Mouse (Mus musculus) embryonic facial prominence, embryonic 15.5 days (tissue): ENCODE data around the gene Clip3. TPM values are rescaled to one million over a fixed set of nuclear protein-coding genes. Genes with fewer than 3 reads are reported as not detected.

Experiments
- ATAC-seq: fragments of 200-750 bp; cut with Nextera tagmentation; 2 replicates; pipeline ENCODE4 v1.8.0; 2017; ENCODE audit warnings: low read depth, moderate TSS enrichment; ENCODE audit not compliant: insufficient number of reproducible peaks, low FRiP score, low TSS enrichment
- H3K27ac ChIP-seq: fragments of 300-500 bp; sonication (generic); replicated peaks from 2 replicates; pipeline ENCODE4 v1.5.1; 2015; ENCODE audit warnings: mild to moderate bottlenecking, inconsistent platforms
- H3K27me3 ChIP-seq: fragments of 300-500 bp; sonication (generic); 2 replicates; pipeline ENCODE4 v1.6.1; 2015; ENCODE audit warnings: inconsistent platforms
- H3K36me3 ChIP-seq: fragments of 300-500 bp; sonication (generic); 2 replicates; pipeline ENCODE4 v1.6.1; 2015; ENCODE audit warnings: mild to moderate bottlenecking, inconsistent platforms
- H3K4me1 ChIP-seq: fragments of 300-500 bp; sonication (generic); 2 replicates; pipeline ENCODE4 v1.6.1; 2015; ENCODE audit warnings: inconsistent platforms
- H3K4me2 ChIP-seq: fragments of 300-500 bp; sonication (generic); replicated peaks from 2 replicates; pipeline ENCODE4 v1.6.1; 2015; ENCODE audit warnings: mild to moderate bottlenecking, inconsistent platforms
- H3K4me3 ChIP-seq: fragments of 300-500 bp; sonication (generic); replicated peaks from 2 replicates; pipeline ENCODE4 v1.5.1; 2015; ENCODE audit warnings: mild to moderate bottlenecking, inconsistent platforms
- H3K9ac ChIP-seq: fragments of 300-500 bp; sonication (generic); 2 replicates; pipeline ENCODE4 v1.6.1; 2015; ENCODE audit warnings: inconsistent platforms
- H3K9me3 ChIP-seq: fragments of 300-500 bp; sonication (generic); replicated peaks from 2 replicates; pipeline ENCODE4 v1.6.1; 2016; ENCODE audit warnings: inconsistent platforms
- WGBS: fragments of 180-500 bp; shearing (Covaris S2); methylation state at CpG from one replicate; pipeline ENCODE4 v1.1.7; 2015; 5-methylcytosine and 5-hydroxymethylcytosine counted together
- polyA plus RNA-seq: library from polyadenylated mRNA; unstranded; fragments of >200 nt; fragmentation: Nextera tagmentation; extraction: Ambion mirVana; gene quantifications from 2 replicates; pipeline ENCODE4 v1.2.1, GENCODE M21; 2015

Gene Clip3
- polyA plus RNA-seq, 1 experiment from 2014 or later, result 47.3 TPM

- Histone ChIP-seq H3K4me2 (no peak overlapping the region), H3K27ac (no peak overlapping the region), H3K9me3 (no peaks in the 10 kb centered on the region), H3K27me3 (no peaks in the 10 kb centered on the region), H3K4me3 (no peak overlapping the region), H3K9ac (no peak overlapping the region), H3K4me1 (peaks cover 21% of the 10 kb centered on the region), H3K36me3 (peaks cover 50% of the 10 kb centered on the region)
- no peak for ATAC-seq
- 55% methylated on average over 10 of the region's 10 CpGs for WGBS
Measured at GRCm38 (mm10) chr7:30295103-30295502, 3.6 kb downstream of the Clip3 start.

- peaks cover 64% of the 10 kb centered on the region for H3K36me3 ChIP-seq
- no peaks in the 10 kb centered on the region for H3K9me3 ChIP-seq
- no peak for ATAC-seq
- WGBS, result 90% methylated on average over 15 of the region's 15 CpGs
- peaks cover 12% of the 10 kb centered on the region for H3K4me1 ChIP-seq
- H3K9ac ChIP-seq, result no peak overlapping the region
- no peak overlapping the region for H3K4me3 ChIP-seq
- no peak overlapping the region for H3K27ac ChIP-seq
- no peak overlapping the region for H3K4me2 ChIP-seq
- H3K27me3 ChIP-seq, result no peaks in the 10 kb centered on the region
Measured at GRCm38 (mm10) chr7:30296816-30297215, 5.3 kb downstream of the Clip3 start.

GRCm38 (mm10) chr7:30297266-30297665, 5.7 kb downstream of the Clip3 start:
- 81% methylated on average over 16 of the region's 16 CpGs for WGBS
- Histone ChIP-seq H3K4me1 (peaks cover 8% of the 10 kb centered on the region; the same call in 1 of the 2 replicates), H3K27me3 (no peaks in the 10 kb centered on the region), H3K27ac (no peak overlapping the region), H3K9ac (no peak overlapping the region), H3K4me2 (no peak overlapping the region), H3K4me3 (no peak overlapping the region), H3K36me3 (peaks cover 69% of the 10 kb centered on the region), H3K9me3 (no peaks in the 10 kb centered on the region)
- ATAC-seq, result no peak

- 52% methylated on average over 3 of the region's 3 CpGs for WGBS
- Histone ChIP-seq H3K4me1 (no peaks in the 10 kb centered on the region), H3K27me3 (no peaks in the 10 kb centered on the region), H3K9me3 (no peaks in the 10 kb centered on the region), H3K9ac (no peak overlapping the region), H3K4me2 (no peak overlapping the region), H3K36me3 (peaks cover 82% of the 10 kb centered on the region), H3K4me3 (no peak overlapping the region), H3K27ac (no peak overlapping the region)
- no peak for ATAC-seq
Measured at GRCm38 (mm10) chr7:30300914-30301313, 9.4 kb downstream of the Clip3 start.

GRCm38 (mm10) chr7:30306083-30306779, 14.7 kb downstream of the Clip3 start:
- peaks cover 21% of the 10 kb centered on the region for H3K4me1 ChIP-seq
- H3K36me3 ChIP-seq, result peaks cover 45% of the 10 kb centered on the region
- ATAC-seq, result no peak
- 91% methylated on average over 16 of the region's 16 CpGs for WGBS
- no peak overlapping the region for H3K4me2 ChIP-seq
- H3K4me3 ChIP-seq, result no peak overlapping the region
- no peaks in the 10 kb centered on the region for H3K27me3 ChIP-seq
- H3K9me3 ChIP-seq, result no peaks in the 10 kb centered on the region
- H3K9ac ChIP-seq, result no peak overlapping the region
- H3K27ac ChIP-seq, result no peak overlapping the region

GRCm38 (mm10) chr7:30308076-30309005, 16.8 kb downstream of the Clip3 start, which contains the start of gene Alkbh6:
TSS of gene Alkbh6 (plus strand) at chr7:30308717.
- H3K9ac ChIP-seq, result peak within 1 kb of the TSS; percentile 63
- WGBS, result 4% methylated on average over 27 of the region's 27 CpGs
- peaks cover 35% of the 10 kb centered on the region for H3K36me3 ChIP-seq
- peaks cover 21% of the 10 kb centered on the region for H3K4me1 ChIP-seq
- H3K27me3 ChIP-seq, result no peaks in the 10 kb centered on the region
- peak within 1 kb of the TSS; percentile 71 for H3K4me3 ChIP-seq
- peak within 1 kb of the TSS; percentile 72 for H3K27ac ChIP-seq
- H3K9me3 ChIP-seq, result no peaks in the 10 kb centered on the region
- peak; percentile 100 for ATAC-seq
- H3K4me2 ChIP-seq, result peak within 1 kb of the TSS; percentile 83

GRCm38 (mm10) chr7:30309395-30310129, 18.0 kb downstream of the Clip3 start:
- Histone ChIP-seq H3K9me3 (no peaks in the 10 kb centered on the region), H3K9ac (peak overlapping the region; percentile 63), H3K4me3 (peak overlapping the region; percentile 71), H3K27me3 (no peaks in the 10 kb centered on the region), H3K4me1 (peaks cover 25% of the 10 kb centered on the region), H3K4me2 (peak overlapping the region; percentile 83), H3K36me3 (peaks cover 28% of the 10 kb centered on the region), H3K27ac (peak overlapping the region; percentile 72; the same call in 1 of the 2 replicates)
- WGBS, result 62% methylated on average over 15 of the region's 15 CpGs
- ATAC-seq, result no peak

- no peak overlapping the region for H3K4me2 ChIP-seq
- no peak overlapping the region for H3K27ac ChIP-seq
- peaks cover 26% of the 10 kb centered on the region for H3K36me3 ChIP-seq
- no peak overlapping the region for H3K9ac ChIP-seq
- ATAC-seq, result no peak
- WGBS, result 82% methylated on average over 12 of the region's 12 CpGs
- H3K27me3 ChIP-seq, result no peaks in the 10 kb centered on the region
- no peaks in the 10 kb centered on the region for H3K9me3 ChIP-seq
- H3K4me1 ChIP-seq, result peaks cover 30% of the 10 kb centered on the region
- H3K4me3 ChIP-seq, result no peak overlapping the region
Measured at GRCm38 (mm10) chr7:30310136-30310535, 18.6 kb downstream of the Clip3 start.

GRCm38 (mm10) chr7:30313666-30314320, 22.3 kb downstream of the Clip3 start:
- ATAC-seq, result no peak
- Histone ChIP-seq H3K27me3 (no peaks in the 10 kb centered on the region), H3K9ac (no peak overlapping the region), H3K36me3 (peaks cover 10% of the 10 kb centered on the region; the same call in 1 of the 2 replicates), H3K27ac (no peak overlapping the region), H3K9me3 (no peaks in the 10 kb centered on the region), H3K4me1 (peaks cover 28% of the 10 kb centered on the region), H3K4me3 (no peak overlapping the region), H3K4me2 (no peak overlapping the region)
- WGBS, result 44% methylated on average over 27 of the region's 27 CpGs

- H3K4me3 ChIP-seq, result peak within 1 kb of the TSS; percentile 43
- H3K27me3 ChIP-seq, result no peaks in the 10 kb centered on the region
- peak within 1 kb of the TSS; percentile 47 for H3K4me2 ChIP-seq
- no peak within 1 kb of the TSS for H3K27ac ChIP-seq
- H3K9me3 ChIP-seq, result no peaks in the 10 kb centered on the region
- ATAC-seq, result 0 out of 2 replicates have a peak, but pooled peaks have one; percentile 26
- H3K4me1 ChIP-seq, result peaks cover 20% of the 10 kb centered on the region
- H3K36me3 ChIP-seq, result peaks cover 10% of the 10 kb centered on the region; the same call in 1 of the 2 replicates
- 3% methylated on average over 9 of the region's 9 CpGs for WGBS
- peak within 1 kb of the TSS; percentile 23 for H3K9ac ChIP-seq
Measured at GRCm38 (mm10) chr7:30314721-30315155, 23.2 kb downstream of the Clip3 start, which contains the start of gene Syne4. TSS of gene Syne4 (plus strand) at chr7:30314807.
